Mouse (Mus musculus): ENCODE measurements around the gene Khnyn.

Gene Khnyn

GRCm38 (mm10) chr14:55884713-55885113 lies at the start of gene Khnyn:
Gene Khnyn, plus strand, starts transcription at chr14:55884947.
- ChIA-PET POLR2A (interaction anchor here in 3 of 4 experiments (0.7 to 10.1 kb wide), 33 partner anchors 10 to 1309 kb away, joined by 3 to 122 read pairs (median 4); partner anchors contain the start of genes Sdr39u1 (in 3 of the 3), A730061H03Rik (in 1 of the 3), Dcaf11 (in 1 of the 3) and Nedd8 (in 1 of the 3)), CTCF (interaction anchor here (0.5 to 2.3 kb wide), 18 partner anchors 11 to 1067 kb away, joined by 3 to 24 read pairs (median 3); partner anchors contain the start of genes Ap1g2 (in 1 of the 4) and Sdr39u1 (in 1 of the 4))

GRCm38 (mm10) chr14:55838312-55838711 lies 46.4 kb upstream of the Khnyn start:
- ChIA-PET CTCF (interaction anchor here (0.7 to 4.9 kb wide), 15 partner anchors 8 to 81 kb away, joined by 3 to 29 read pairs (median 4); partner anchors contain the start of genes Nfatc4 (in 1 of the 4) and Nynrin (in 1 of the 4)), POLR2A (interaction anchor here in 3 of 4 experiments (0.6 to 10.5 kb wide), 9 partner anchors 9 to 116 kb away, joined by 3 to 358 read pairs (median 22); partner anchors contain the start of genes Nfatc4 (in 2 of the 3), Nynrin (in 2 of the 3) and Rabggta (in 1 of the 3))

DNA sequence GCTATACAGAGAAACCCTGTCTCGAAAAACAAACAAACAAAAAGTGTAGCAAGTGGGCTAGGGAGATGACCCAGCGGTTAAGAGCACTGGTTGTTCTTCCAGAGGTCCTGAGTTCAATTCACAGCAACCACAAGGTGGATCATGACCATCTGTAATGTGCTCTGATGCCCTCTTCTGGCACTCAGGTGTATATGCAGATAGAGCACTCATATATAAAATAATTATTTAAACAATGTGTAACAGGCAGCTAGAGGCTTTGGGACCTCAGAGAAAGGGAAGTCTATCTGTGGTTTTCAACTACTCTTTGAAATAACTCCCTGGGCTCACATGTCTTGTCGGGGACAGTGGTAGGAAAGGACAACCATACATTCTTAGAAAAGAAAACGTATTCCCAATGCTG lies 46.0 kb upstream of the Khnyn start:
- POLR2A ChIA-PET: interaction anchor here in 3 of 4 experiments (1.5 to 10.5 kb wide), 6 partner anchors 14 to 34 kb away, joined by 4 to 358 read pairs (median 110); partner anchors contain the start of genes Nfatc4 (in 2 of the 3) and Nynrin (in 2 of the 3)
- CTCF ChIA-PET: interaction anchor here in 3 of 4 experiments (0.6 to 4.9 kb wide), 9 partner anchors 8 to 29 kb away, joined by 3 to 29 read pairs (median 7); partner anchors contain the start of genes Nfatc4 (in 1 of the 3) and Nynrin (in 1 of the 3)

DNA sequence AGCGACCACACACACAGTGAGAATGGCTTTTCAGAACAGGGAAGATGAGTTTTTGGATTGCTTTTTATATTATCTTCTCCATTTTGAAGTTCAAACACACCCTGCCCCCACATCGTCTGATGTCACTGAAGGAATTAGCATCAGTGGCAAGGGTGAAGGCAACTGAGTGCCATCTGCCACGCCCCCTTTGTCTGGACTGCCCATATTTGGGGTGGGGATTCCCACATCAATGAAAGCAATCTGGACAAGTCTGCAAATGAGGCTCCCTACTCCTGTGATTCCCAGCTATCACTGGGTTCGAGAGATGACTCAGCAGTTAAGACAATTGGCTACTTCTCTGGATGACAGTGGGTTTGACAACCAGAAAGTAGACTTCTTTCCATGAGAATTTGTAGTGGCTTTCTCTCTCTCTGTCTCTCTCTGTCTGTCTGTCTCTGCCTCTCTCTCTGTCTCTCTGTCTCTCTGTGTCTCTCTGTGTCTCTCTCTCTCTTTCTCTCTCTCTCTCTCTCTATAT lies 43.8 kb upstream of the Khnyn start:
- ChIA-PET CTCF (interaction anchor here in 3 of 4 experiments (0.7 to 4.9 kb wide), 8 partner anchors 10 to 39 kb away, joined by 3 to 29 read pairs (median 6); no protein-coding TSS in a partner anchor), POLR2A (interaction anchor here (0.6 to 10.5 kb wide), 14 partner anchors 9 to 91 kb away, joined by 3 to 358 read pairs (median 5); partner anchors contain the start of genes Nfatc4 (in 2 of the 4) and Nynrin (in 2 of the 4))

GRCm38 (mm10) chr14:55842794-55843193 lies 42.0 kb upstream of the Khnyn start:
- POLR2A ChIA-PET: interaction anchor here in 2 of 4 experiments (0.9 to 10.5 kb wide), 5 partner anchors 8 to 19 kb away, joined by 3 to 167 read pairs (median 13); partner anchors contain the start of genes Nynrin (in 2 of the 2) and Nfatc4 (in 1 of the 2)
- CTCF ChIA-PET: interaction anchor here in 1 of 4 experiments (0.6 kb wide), 1 partner anchor 31 kb away, joined by 3 read pairs; no protein-coding TSS in a partner anchor

DNA sequence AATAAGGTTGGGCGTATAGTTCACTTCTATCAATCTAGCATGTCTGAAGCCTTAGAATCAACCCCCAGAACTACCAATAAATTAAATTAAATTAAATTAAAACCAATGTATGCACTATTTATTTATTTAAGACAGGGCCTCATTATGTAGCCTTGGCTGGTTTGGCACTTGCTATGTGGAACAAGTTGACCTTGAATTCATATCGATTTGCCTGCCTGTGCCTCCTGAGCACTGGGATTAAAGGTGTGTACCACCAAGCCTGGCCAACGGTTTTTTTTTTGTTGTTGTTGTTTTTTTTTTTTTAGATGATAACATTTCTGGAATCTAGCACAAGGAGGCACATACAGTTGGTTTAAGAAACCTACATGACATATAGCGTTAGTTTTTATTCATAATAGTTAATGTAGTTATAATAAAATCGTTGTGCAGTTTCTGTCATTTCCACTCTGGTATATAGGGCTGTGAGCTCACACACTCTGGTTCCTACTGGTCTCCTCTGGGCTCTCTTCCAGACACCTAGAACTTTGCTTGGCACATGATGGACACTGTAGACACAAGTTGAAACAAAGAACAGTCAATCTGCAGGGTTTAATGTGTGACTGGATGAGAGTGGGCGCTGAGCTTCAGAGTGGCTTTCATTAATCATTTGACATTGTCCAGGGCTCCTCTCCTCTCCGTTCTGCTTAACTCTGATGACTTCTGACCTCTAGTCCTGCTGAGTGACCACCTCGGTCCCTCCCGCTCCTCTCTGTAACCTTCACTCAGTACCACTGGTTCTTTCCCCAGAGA lies 39.0 kb upstream of the Khnyn start:
- ChIA-PET POLR2A (interaction anchor here in 3 of 4 experiments (0.5 to 5.4 kb wide), 7 partner anchors 7 to 28 kb away, joined by 3 to 36 read pairs (median 4); partner anchors contain the start of gene Nynrin (in 1 of the 3)), CTCF (interaction anchor here in 2 of 4 experiments (1.0 to 1.7 kb wide), 4 partner anchors 11 to 22 kb away, joined by 3 to 6 read pairs (median 4); no protein-coding TSS in a partner anchor)

GRCm38 (mm10) chr14:55850885-55851284 lies 33.9 kb upstream of the Khnyn start:
- CTCF ChIA-PET: interaction anchor here in 3 of 4 experiments (0.6 to 7.3 kb wide), 9 partner anchors 12 to 689 kb away, joined by 3 to 71 read pairs (median 3); no protein-coding TSS in a partner anchor

GRCm38 (mm10) chr14:55852646-55853551 lies 31.8 kb upstream of the Khnyn start:
- POLR2A ChIA-PET: interaction anchor here (0.5 to 25.9 kb wide), 39 partner anchors 9 to 767 kb away, joined by 3 to 686 read pairs (median 6); partner anchors contain the start of genes Nfatc4 (in 2 of the 4), Ripk3 (in 2 of the 4), A730061H03Rik (in 1 of the 4) and Gmpr2 (in 1 of the 4)
- CTCF ChIA-PET: interaction anchor here (0.6 to 7.3 kb wide), 19 partner anchors 10 to 292 kb away, joined by 3 to 71 read pairs (median 4); partner anchors contain the start of gene Nfatc4 (in 1 of the 4)

More at GRCm38 (mm10) chr14:55850885-55851284, 33.9 kb upstream of the Khnyn start:
- POLR2A ChIA-PET: interaction anchor here (0.7 to 25.9 kb wide), 34 partner anchors 9 to 311 kb away, joined by 3 to 686 read pairs (median 6); partner anchors contain the start of genes Nfatc4 (in 3 of the 4), Cbln3 (in 1 of the 4), Gmpr2 (in 1 of the 4) and Nedd8 (in 1 of the 4)

- ChIA-PET POLR2A (interaction anchor here (0.6 to 25.9 kb wide), 36 partner anchors 9 to 776 kb away, joined by 3 to 686 read pairs (median 6); partner anchors contain the start of genes Nfatc4 (in 2 of the 4), Gmpr2 (in 1 of the 4), Khnyn (in 1 of the 4) and Mdp1 (in 1 of the 4)), CTCF (interaction anchor here (0.5 to 7.3 kb wide), 24 partner anchors 10 to 1556 kb away, joined by 3 to 71 read pairs (median 4); partner anchors contain the start of genes Nfatc4 (in 2 of the 4), Adcy4 (in 1 of the 4) and Ripk3 (in 1 of the 4))
These were observed 31.0 kb upstream of the Khnyn start, which contains the start of gene Nynrin for GRCm38 (mm10) chr14:55853621-55854285. Gene Nynrin, plus strand, starts transcription at chr14:55854010.

- CTCF ChIA-PET: interaction anchor here (0.5 to 7.3 kb wide), 24 partner anchors 9 to 133 kb away, joined by 3 to 71 read pairs (median 5); partner anchors contain the start of genes Nfatc4 (in 2 of the 4), Adcy4 (in 1 of the 4) and Ripk3 (in 1 of the 4)
- POLR2A ChIA-PET: interaction anchor here (0.6 to 25.9 kb wide), 44 partner anchors 8 to 777 kb away, joined by 3 to 686 read pairs (median 5); partner anchors contain the start of genes Khnyn (in 2 of the 4), Nfatc4 (in 2 of the 4), Sdr39u1 (in 2 of the 4) and Gmpr2 (in 1 of the 4)
These were observed 30.2 kb upstream of the Khnyn start for GRCm38 (mm10) chr14:55854406-55855100.

DNA sequence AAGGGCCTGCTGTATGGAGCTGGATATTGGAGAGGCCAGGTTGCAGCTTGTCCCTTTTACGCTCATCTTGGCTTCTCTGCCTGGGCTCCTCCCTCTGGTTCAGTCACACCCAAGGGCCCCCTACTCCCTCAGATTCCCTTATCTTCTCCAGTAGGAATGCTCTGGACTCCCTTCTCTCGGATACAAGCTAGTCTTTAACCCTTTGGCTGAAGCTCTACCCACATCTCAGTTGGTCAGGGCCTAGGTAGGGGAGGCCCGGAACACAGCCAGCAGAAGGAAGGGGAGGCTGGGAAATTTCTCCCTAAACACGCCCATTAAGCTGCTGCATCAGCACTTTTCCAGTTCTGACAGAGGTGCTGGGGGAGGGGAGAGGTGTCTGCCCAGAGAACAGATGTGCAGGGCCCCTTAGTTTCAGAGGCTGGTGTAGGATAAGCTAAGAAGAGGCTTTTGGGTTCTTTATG lies 29.6 kb upstream of the Khnyn start:
- CTCF ChIA-PET: interaction anchor here (0.5 to 7.3 kb wide), 14 partner anchors 8 to 466 kb away, joined by 4 to 71 read pairs (median 8); partner anchors contain the start of gene Nfatc4 (in 1 of the 4)
- POLR2A ChIA-PET: interaction anchor here (0.8 to 25.9 kb wide), 34 partner anchors 8 to 195 kb away, joined by 3 to 686 read pairs (median 4); partner anchors contain the start of genes Khnyn (in 2 of the 4), Nfatc4 (in 2 of the 4), Mdp1 (in 1 of the 4) and Sdr39u1 (in 1 of the 4)

DNA sequence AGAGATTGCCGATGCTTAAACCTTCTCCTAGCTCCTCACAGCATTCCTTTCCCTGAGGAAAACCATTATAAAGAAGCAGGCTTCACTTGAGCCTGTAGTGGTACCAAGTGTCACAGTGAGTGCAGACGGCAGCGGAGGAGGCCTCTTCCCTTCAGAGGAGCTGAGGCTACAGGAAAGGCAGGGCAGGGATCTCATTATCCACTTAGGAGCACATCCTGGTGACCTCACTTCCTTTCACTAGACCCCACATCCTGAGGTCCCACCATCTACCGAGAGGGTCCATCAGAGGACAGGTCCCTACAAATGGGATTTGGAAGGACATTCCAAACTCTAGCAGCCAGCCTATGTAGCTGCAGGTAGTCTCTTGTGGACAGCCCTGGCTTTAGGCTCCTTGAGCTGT lies 27.2 kb upstream of the Khnyn start:
- CTCF ChIA-PET: interaction anchor here in 3 of 4 experiments (0.9 to 1.5 kb wide), 6 partner anchors 9 to 35 kb away, joined by 3 to 6 read pairs (median 3); no protein-coding TSS in a partner anchor
- POLR2A ChIA-PET: interaction anchor here (0.6 to 25.9 kb wide), 8 partner anchors 15 to 42 kb away, joined by 3 to 686 read pairs (median 4); partner anchors contain the start of genes Nfatc4 (in 1 of the 4) and Sdr39u1 (in 1 of the 4)

- ChIA-PET POLR2A (interaction anchor here (0.5 to 25.9 kb wide), 35 partner anchors 8 to 202 kb away, joined by 3 to 686 read pairs (median 8); partner anchors contain the start of genes Nynrin (in 4 of the 4), Khnyn (in 2 of the 4), Nfatc4 (in 2 of the 4) and Sdr39u1 (in 2 of the 4)), CTCF (interaction anchor here (0.5 to 5.8 kb wide), 33 partner anchors 9 to 1130 kb away, joined by 3 to 71 read pairs (median 7); partner anchors contain the start of genes Nfatc4 (in 2 of the 4), Nynrin (in 2 of the 4), Ripk3 (in 2 of the 4) and Gmpr2 (in 1 of the 4))
These were observed 22.6 kb upstream of the Khnyn start for GRCm38 (mm10) chr14:55862186-55862585.

DNA sequence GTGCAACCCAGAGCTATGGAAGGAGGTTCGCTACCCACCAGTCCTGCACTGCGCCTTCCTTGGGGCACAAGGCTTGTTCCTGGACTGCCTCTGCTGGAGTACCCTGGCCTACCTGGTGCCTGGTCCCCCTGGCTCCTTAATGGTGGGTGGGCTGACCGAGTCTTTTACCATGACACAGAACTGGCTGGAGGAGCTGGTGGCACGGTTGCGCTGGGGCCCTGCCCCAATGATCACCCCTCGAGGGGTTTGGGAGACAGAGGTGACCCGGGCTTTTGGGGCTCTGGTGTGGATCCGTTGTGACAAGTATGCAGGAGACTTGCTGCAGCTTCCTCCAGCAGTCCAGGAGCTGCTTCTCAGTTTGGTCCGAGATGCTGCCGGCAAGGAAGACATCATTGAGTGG lies 21.8 kb upstream of the Khnyn start:
- ChIA-PET CTCF (interaction anchor here (0.5 to 5.8 kb wide), 46 partner anchors 8 to 451 kb away, joined by 3 to 71 read pairs (median 6); partner anchors contain the start of genes Nfatc4 (in 3 of the 4), Nynrin (in 3 of the 4), Ripk3 (in 2 of the 4) and Gmpr2 (in 1 of the 4)), POLR2A (interaction anchor here (0.7 to 25.9 kb wide), 35 partner anchors 8 to 302 kb away, joined by 3 to 686 read pairs (median 8); partner anchors contain the start of genes Nynrin (in 4 of the 4), Khnyn (in 2 of the 4), Nfatc4 (in 2 of the 4) and Sdr39u1 (in 2 of the 4))

All from embryonic stem cell, embryonic (primary cell).